Mouse (Mus musculus) heart, postnatal 14 days (tissue): ENCODE measurements around the gene Hpn. TPM values are rescaled to one million over a fixed set of nuclear protein-coding genes. Genes with fewer than 3 reads are reported as not detected.

Experiments
- DNase-seq, 2 experiments: peaks; one replicate each; pipeline ENCODE4 v3.0.0; 2021 to 2022
- intact Hi-C: fragments of 180-260 bp; cut with DNase I; formaldehyde crosslinking; loops from one replicate; pipeline ENCODE4 v1.15.1; 2025
- long read RNA-seq, 2 experiments: library from polyadenylated mRNA; stranded (forward); transcript quantifications; one replicate each; pipeline ENCODE4 v2.0.0; 2021
- total RNA-seq, 2 experiments: library from RNA; stranded (reverse); gene quantifications; 2 replicates each; pipeline ENCODE4 v1.2.3; 2021

Gene Hpn
- total RNA-seq = 1 to 10 TPM; 2.1 to 2.3 TPM
- long read RNA-seq, experiment 1, partial matches to known transcripts = 1 of 4 reads
- long read RNA-seq, experiment 1, other reads (novel, unspliced or antisense) = 0 of 4 reads
- long read RNA-seq, experiment 2, partial matches to known transcripts = 0 of 5 reads
- long read RNA-seq, experiment 2, other reads (novel, unspliced or antisense) = 1 of 5 reads

GRCm38 (mm10) chr7:31115182-31115581 is at the start of gene Hpn:
Gene Hpn, minus strand, starts transcription at chr7:31115290.
- no peak for DNase-seq
- intact Hi-C loops = no loop called here

GRCm38 (mm10) chr7:31164748-31165147 is 49.7 kb upstream of the Hpn start:
- no peak for DNase-seq
- intact Hi-C loops = no loop called here

GRCm38 (mm10) chr7:31163666-31164577 is 48.8 kb upstream of the Hpn start:
- DNase-seq = no peak
- intact Hi-C loops = no loop called here

- DNase-seq = no peak
- intact Hi-C loops = no loop called here
Measured at GRCm38 (mm10) chr7:31162324-31162723, 47.2 kb upstream of the Hpn start.

- intact Hi-C loops = no loop called here
- no peak for DNase-seq
Measured at GRCm38 (mm10) chr7:31161831-31162230, 46.7 kb upstream of the Hpn start.

- DNase-seq = no peak
- intact Hi-C loops = no loop called here
Measured at GRCm38 (mm10) chr7:31161246-31161645, 46.2 kb upstream of the Hpn start.

- no peak for DNase-seq
- intact Hi-C loops = no loop called here
Measured at GRCm38 (mm10) chr7:31160763-31161162, 45.7 kb upstream of the Hpn start.

GRCm38 (mm10) chr7:31156034-31156928 is 41.2 kb upstream of the Hpn start:
- DNase-seq = no peak
- intact Hi-C loops = no loop called here

GRCm38 (mm10) chr7:31155296-31156033 is 40.4 kb upstream of the Hpn start, which contains the start of gene Gramd1a:
Gene Gramd1a, minus strand, starts transcription at chr7:31155896.
- DNase-seq = peak in 1 of 2 experiments; percentile 40
- intact Hi-C loops = no loop called here

- no peak for DNase-seq
- intact Hi-C loops = no loop called here
Measured at GRCm38 (mm10) chr7:31153536-31154320, 38.6 kb upstream of the Hpn start.

- intact Hi-C loops = no loop called here
- DNase-seq = peak; percentile 68 to 70
Measured at GRCm38 (mm10) chr7:31151301-31152241, 36.5 kb upstream of the Hpn start.

GRCm38 (mm10) chr7:31150566-31151300 is 35.6 kb upstream of the Hpn start:
- intact Hi-C loops = no loop called here
- DNase-seq = peak; percentile 95

- DNase-seq = no peak
- intact Hi-C loops = no loop called here
Measured at GRCm38 (mm10) chr7:31149751-31150565, 34.9 kb upstream of the Hpn start.

- no peak for DNase-seq
- intact Hi-C loops = no loop called here
Measured at GRCm38 (mm10) chr7:31149271-31149670, 34.2 kb upstream of the Hpn start.

- peak; percentile 61 to 71 for DNase-seq
- intact Hi-C loops = no loop called here
Measured at GRCm38 (mm10) chr7:31148756-31149155, 33.7 kb upstream of the Hpn start.

- intact Hi-C loops = no loop called here
- no peak for DNase-seq
Measured at GRCm38 (mm10) chr7:31148086-31148485, 33.0 kb upstream of the Hpn start.
